Mouse (Mus musculus) kidney, postnatal 36 days (tissue): ENCODE measurements around the gene Lsm11.

Experiments
- DNase-seq, 2 experiments: peaks; one replicate each; pipeline ENCODE4 v3.0.0; 2021 to 2022; ENCODE audit warnings: mixed read lengths in 2 of 2

Lsm11 gene

DNA sequence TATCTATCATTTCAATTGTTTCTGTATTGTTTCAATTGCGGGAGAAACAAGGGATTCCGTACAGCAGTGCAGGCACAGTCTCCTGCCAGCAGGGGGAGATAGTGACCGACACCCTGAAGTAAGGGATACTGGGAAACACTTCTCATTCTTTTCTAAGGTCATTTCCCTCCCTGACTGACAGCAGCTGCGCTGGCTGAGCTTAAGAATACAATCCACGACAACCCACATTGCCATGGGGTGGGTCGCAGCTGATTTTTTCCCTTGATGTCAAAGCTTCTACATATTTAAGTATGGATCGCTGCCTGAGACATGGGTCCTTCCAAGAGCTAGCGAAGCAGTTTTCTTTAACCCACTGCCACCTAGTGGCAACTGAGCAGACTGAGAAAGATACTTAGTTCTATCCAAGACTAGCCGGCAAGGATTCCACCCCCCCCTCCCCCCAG lies 18.1 kb downstream of the Lsm11 start:
- DNase-seq, result peak; percentile 78 to 82

DNA sequence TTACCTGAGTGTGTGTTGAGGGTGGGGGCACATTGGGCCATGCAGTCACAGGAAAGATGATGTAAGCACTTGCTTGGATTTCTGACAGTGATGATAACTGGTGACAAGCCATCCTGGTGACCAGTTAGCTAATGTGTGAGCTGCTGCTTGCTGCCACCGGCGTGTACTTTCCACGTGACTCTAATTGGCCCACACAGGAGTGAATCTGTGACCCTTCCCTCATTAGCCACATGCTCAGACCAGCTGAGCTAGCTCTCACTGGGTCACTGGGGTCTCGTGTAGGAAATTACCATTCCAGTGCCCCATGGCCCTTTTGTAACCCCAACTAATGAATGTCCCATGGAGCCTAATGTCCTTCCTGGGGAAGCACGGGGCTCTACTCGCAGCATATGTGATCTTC lies 19.3 kb downstream of the Lsm11 start:
- DNase-seq, result no peak

DNA sequence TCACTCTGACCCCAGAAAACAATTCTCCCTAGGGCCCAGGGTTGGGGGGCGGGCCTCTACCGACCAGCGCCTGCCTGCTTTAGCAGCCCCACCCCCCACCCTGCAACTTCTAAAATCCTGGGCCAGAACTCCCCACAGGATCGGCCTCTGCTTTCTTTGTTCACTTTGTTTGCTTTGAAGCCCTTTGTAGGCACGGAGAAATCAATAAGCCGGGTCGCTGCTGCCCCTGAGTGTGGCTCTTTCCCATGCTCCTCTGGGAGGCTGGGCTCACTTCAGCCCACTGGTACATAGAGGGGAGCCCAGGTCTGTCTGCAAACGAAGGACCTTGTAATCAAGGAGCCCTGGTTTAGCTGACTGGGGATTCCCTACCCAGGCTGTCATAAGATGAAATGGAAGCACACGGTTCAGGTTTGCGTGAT lies 23.2 kb downstream of the Lsm11 start:
- no peak for DNase-seq

DNA sequence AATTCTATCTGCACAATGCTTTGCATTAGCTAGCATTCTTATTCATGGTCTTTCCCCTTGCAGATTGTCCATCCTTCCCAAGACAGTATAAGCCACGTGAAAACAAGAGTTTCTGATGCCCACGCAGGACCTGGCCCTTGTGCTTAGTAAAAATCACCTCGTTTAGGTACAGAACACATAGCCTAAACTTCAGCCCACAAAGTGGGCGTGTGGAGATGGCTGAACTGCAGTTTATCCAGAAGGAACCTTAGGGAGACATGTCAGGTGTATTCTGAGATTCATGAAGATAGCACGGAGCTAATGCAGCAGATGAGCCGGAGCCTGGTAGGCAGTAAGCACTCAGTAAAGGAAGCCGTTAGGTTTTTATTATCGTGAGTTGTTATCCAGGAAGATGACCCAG lies 23.7 kb downstream of the Lsm11 start:
- no peak for DNase-seq

DNA sequence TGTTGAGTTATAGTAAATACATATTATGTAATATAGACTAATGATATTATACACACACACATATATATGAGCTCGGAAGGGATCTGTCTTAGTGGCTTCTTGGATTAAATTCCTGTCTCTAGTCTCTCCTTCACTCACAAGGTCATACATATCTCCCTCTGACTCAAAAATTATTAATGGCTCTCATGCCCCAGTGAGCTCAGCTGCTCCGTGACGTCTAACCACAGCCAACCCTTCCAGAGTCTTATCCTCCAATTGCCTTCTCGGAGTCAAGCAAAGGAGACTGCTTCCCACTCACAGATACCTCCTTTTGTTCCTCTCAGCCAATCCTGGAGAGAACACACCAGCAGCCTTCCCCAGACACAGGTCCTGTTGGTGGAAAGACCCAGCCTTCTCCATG lies 25.9 kb downstream of the Lsm11 start:
- DNase-seq, result no peak

DNA sequence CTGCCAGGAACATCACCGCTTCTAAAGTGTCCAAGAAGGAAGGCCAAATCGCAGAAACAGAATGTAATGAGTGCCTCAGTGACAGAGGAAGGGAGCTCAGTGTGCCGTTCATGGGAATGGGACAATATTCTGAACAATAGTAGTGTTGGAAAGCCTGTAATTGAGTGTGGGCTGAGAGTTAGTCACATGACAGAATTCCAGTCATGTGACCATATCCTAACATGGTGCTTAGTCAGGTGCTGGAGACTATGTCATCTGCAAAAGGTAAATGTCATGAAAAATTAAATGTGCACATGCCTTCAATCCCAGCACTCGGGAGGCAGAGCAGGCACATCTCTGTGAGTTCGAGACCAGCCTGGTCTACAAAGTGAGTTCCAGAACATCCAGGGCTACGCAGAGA lies 26.7 kb downstream of the Lsm11 start:
- DNase-seq, result no peak

DNA sequence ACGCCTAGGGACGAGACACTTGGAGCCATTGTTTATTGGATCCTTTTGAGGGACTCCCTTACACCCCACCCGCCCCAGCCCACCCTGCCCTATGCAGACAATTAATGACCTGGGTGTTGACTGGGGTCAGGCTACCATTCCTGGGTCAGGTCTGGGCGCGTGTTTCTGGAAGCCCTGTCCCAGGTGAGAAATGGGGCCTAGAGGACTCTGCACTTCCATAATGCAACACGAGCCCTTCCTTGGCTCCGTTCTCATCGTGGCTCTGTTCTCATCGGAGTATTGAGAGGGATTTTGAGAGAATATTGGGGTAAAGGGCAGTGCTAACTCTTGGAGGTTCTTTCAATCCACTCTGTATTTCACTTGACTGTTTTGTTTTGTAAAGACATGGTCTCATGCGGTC lies 28.5 kb downstream of the Lsm11 start:
- no peak for DNase-seq

DNA sequence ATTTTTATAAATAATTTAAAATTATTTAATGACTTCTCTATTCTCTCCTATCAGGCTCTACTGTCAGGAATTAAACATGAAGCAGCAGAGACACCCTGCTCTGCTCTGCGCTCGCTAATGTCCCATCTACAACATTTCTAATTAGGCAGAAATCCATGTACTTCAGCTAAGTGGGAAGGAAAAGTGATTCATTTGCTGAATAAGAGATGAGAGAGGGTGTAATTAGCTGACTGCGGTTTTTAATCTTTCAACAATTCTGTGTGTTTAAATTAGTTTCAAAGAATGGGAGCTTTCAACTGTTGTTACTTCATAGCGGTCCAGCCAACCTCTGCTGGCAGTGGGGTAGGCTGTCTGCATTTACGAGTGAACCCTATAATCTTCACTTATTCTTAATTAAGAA lies 34.0 kb downstream of the Lsm11 start:
- no peak for DNase-seq

DNA sequence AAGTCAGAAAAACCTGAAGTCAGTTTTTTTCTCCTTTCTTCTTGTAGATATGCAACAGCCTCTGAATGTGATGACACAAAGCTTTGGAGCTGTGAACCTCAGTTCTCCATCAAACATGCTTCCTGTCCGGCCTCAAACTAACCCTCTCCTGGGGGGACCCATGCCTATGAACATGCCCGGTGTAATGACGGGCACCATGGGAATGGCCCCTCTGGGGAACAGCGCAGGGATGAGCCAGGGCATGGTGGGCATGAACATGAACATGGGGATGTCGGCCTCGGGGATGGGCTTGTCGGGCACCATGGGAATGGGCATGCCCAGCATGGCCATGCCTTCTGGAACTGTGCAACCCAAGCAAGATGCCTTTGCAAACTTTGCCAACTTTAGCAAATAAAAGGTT lies 35.8 kb downstream of the Lsm11 start:
- DNase-seq, result no peak

DNA sequence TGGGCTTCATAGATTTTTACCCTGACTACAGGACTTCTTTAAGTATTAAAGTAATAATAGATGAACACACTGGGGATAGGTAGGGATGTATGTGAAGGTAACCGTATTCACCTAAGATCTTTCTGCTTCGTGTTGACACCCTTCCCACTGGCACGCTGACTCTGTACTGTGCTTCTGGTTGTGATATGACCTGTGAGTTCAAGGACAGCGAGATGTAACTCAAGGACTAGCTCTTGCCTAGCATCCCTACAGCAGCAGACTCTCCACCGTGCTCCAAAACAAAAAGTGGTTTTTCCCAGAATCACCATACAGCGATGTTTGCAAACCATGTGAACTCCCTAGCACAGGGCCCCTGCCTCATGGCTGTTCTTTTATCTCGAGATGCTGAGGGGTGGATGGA lies 36.7 kb downstream of the Lsm11 start:
- DNase-seq, result no peak

DNA sequence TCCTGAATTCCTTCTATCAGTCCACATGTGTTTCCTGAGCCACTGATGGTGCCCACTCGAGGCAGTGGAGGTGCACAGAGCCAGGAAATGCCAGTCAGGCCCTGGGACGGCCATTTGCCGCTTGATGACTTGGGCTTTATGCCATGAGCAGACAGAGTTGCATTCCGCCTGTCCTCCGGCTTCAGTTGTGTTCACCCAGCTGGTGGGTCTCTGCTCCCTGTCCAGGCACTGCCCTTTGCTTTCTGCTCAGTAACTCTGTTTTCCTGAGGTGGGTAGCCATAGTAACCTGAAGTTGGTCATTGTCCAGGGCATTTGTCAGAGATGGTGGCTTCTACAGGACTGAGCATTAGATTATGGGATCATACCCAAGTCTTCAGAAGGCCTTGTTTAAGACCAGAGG lies 37.4 kb downstream of the Lsm11 start:
- DNase-seq, result no peak

DNA sequence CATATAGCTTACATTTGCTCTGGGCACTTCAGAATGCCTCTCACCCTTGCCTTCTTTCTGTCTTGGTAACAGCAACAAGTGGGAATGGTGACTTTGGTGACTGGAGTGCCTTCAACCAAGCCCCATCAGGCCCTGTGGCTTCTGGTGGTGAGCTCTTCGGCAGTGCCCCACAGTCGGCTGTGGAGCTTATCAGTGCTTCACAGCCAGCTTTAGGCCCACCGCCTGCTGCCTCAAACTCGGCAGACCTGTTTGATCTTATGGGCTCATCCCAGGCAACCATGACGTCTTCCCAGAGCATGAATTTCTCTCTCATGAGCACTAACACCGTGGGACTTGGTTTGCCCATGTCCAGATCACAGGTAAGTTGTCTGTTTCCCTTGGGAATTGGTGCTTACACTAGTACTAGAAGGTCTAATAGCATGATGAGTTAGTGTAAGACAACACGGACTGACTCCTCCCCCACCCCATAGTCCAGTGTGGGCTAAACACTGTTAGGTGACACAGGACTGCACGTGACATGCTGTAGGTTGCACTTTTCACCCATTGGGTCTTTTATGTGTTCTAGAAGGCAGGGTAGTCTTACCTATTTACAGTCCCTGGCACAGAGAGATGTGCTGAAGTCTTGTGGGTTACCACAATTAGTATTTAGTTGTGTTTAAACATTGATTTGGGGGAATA lies 38.5 kb downstream of the Lsm11 start:
- DNase-seq, result no peak

DNA sequence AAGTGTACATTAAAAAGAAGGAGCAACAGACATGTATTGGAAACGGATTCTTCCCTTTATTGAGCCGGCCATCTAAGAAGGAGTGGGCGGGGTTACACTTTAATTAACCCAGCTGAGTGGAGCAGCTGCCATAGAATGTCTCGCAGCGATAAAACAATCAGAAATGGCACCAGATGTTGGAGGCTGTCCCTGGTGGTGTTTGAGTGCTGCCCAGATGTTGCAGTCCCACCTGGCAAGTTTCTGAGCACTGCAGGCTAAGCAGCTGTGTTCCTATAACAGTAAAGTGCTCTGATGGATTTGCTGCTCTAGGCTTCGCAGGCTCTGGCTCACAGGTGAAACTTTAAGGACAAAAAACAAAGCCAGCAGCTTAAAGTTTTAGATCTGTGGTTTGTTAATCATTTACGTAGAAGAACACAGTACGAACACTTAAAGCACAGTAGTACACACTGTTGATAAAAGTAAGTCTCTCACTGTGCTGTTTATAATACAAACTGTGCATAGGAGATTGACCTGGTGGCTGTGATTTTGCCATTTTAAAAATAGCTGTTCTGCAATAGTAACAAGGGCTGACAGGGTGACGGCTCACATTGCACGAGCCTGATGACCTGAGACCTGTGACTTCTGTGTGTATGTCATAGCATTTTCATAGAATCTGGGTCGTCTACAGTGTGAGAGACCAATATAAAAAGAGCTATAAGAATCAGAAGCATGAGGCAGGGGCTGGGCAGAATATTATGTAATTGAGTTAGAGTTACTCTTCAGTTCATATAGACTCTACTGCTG lies 44.3 kb downstream of the Lsm11 start:
- no peak for DNase-seq

DNA sequence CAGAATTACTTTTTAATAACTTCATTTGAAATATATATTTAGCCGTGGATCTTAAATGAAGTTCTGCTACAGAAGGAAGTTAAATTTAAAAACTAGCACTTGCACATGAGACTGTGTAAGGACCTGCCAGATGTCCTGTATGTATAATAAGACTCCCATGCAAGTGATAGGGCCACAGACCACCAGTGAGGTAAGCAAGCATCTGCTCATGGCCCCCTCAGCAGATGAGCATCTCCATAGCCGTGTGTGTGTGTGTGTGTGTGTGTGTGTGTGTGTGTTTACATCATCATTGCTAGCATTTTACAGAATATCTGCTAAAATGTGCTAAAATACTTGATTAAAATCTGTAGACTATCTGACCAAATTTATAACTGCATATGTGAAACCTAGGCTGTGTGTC lies 47.3 kb downstream of the Lsm11 start:
- DNase-seq, result no peak

DNA sequence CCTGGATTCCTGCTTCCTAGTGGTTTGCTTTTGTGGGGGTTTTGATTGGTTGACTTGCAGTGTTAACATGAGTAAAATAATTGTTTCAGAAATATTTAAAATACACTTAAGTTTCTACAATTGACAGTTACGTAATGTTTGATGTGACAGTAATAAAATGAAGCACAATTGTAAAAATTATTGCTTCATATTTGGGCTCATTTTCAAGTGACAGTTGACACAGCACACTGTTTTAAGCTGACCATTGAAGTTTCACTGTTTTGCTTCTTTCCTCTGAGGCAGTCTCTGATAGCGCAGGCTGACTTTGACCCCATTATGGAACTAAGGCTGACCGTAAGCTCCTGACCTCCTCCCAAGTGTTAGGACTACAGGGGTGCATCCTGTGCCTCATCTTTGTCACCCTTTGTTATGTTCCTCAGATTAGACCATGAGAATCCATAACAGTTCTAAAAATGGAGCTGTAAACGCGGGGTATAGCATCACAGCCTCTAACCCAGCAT lies 51.8 kb downstream of the Lsm11 start:
- no peak for DNase-seq

DNA sequence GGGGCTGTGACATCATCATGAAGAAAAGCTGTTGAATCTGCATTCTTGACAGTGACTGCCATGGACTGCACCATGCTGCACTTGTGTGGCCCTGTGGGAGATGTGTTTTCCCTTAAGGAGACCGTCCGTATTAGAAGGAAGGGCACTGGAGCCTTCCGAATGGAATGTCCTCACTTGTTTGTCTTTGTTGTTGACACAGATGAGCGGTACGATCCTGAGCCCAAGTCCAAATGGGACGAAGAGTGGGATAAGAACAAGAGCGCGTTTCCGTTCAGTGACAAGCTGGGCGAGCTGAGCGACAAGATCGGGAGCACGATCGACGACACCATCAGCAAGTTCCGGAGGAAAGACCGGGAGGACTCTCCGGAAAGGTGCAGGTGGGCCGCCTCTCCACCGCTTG lies 54.3 kb downstream of the Lsm11 start:
- DNase-seq, result no peak

DNA sequence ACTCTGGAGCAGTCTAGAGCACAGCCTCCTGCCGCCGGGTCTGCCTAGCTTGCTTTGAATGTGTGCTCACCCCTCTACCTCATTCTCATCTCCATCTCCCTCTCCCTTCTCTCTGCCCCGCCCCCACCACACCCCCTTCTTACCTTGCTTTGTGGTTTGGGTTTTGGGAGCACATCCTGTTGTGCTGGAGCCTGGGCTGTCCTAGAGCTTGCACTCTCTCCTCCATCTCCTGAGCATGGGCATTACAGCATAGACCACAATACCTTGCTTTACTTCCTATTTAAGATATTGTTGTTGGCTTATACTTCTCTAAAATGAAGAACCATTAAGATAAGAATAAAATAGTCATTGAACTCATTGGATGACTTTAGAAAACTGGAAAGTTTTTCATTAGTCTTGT lies 54.8 kb downstream of the Lsm11 start:
- DNase-seq, result no peak

DNA sequence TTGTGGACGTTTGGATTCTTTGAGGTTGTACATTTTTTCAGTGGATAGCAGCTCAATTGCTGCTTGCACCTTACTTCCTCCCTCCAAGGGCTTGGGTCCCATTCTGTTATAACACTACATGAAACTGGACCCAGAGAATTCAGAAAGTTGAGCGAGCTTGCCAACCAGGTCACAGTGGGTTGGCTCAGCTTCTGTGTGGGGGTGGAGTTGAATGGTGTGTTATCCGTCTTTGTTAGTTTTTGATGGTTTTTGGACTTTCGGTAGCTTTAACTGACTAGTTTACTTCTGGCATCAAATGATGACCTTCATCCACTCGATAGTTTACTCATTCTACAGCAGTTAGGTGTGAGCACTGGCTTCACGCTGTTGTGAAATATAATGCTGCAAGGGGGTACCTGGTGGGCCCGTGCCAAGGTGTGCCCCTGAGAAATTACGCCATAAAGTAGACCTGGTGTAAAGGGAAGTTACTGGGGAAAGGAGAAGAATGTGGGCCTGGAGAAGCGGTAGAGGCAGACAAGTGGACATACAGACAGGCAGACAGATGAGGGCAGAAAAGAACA lies 56.2 kb downstream of the Lsm11 start:
- no peak for DNase-seq

DNA sequence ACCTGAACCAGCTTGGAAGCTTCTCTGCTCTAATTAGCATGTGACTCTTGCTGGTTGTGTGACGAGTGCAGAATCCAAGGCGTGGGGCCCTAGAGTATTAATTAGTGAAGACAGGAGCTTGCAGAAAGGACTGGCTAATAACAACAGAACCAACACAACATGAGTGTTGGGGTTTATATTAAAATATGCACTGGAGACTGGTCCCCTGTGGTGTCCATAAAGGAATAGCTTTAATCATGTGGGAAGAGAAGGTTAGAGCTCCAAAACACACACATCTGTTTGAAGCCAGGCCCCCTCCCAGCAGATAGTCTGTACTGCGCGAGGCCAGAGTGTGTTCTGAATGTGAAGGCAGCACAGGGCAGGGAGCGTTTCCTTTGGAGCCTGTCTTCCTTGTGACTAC lies 58.1 kb downstream of the Lsm11 start:
- DNase-seq, result no peak

DNA sequence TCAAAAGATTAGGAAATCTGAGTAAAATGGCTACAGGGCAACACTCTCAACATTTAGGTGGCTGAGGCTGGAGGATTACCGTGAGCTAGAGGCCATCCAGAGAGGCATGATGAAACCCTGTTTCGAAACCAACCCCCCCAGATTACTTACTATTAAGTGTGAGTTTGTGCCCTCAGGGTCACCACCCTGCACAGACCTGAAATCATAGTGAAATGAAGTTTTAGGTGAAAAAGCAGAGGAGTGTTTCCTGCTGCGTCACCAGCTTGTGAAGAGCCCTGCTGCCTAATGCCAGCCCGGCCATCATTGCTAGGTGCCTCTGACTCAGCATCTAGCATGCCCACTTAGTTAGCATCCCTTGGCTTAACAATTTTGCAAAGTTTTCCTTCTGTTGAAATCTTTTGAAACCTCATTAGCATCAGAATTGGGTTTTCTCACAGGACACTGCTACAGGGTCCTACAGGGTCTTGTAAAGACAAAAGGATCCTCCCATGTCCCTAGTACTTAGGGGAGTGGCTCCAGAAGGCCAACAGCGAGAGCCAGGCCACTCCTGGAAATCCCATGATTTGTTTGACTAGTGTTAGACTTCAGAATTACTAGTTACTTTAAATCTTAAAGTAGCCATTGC lies 59.0 kb downstream of the Lsm11 start:
- DNase-seq, result no peak

DNA sequence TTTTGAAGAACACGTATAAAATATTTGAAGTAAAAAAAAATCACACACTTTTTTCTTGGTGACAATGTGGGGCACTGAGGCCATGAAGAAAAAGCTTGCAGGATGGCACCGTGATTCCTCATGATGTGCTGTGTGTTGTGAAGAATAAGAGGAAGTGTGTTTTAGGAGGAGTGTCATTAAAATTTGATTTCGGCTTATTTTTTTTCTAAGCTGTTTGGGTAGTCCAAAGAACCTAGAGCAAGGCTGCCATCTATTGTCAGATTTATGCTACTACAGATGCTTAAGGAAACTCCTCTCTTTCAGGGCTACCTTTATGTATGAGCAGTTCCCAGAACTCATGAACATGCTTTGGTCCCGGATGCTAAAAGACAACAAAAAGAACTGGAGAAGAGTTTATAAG lies 60.7 kb downstream of the Lsm11 start:
- peak in 1 of 2 experiments; percentile 33 for DNase-seq

DNA sequence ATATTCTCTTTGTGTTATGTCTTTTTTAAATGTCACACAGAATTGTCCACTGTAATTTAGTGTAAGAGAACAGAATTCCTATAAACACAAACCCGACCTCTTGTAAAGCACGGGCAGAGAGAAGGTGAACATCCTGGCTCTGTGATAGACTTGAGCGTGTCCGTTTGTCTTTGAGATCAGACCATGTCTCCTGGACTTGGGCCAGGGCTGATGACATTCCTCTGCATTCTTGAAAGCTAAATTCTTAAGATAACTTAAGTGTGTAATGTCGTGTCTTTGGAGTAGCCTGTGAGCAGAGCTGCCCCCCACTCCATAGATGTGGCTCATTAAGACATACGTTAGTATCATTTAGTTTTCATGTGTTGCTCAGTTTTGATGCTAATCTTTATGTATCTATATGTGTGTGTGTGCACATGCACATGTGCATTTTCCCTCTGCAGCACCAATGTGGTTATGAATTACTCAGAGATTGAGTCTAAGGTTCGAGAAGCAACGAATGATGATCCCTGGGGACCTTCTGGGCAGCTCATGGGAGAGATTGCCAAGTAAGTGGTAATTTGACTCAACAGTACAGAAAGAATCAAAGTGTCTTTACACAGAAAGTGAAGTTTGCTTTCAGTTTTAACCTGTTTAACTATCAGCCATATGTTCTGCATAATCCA lies 61.3 kb downstream of the Lsm11 start:
- peak; percentile 39 to 59 for DNase-seq

DNA sequence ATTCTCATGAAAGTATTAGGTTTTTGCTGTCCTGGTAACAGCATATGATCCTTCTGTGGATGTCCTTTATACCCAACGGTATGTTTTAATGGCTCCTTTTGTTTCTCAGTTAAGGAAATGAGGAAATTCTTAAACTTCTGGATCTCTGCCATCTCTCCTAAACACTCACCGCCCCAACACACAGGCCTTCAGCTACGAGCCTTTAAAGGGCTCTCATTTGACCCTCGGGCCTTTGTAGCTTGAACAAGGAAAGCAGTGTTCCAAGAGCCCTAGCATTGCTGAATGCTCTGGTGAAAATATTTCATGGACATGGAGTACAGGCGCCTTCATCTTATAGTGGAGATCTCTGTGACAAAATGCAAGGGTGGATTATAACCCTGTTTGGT lies 63.1 kb downstream of the Lsm11 start:
- no peak for DNase-seq
